Mouse (Mus musculus) stomach, postnatal 0 days (tissue): ENCODE measurements around the gene Ptpn13. TPM values are rescaled to one million over a fixed set of nuclear protein-coding genes. Genes with fewer than 3 reads are reported as not detected.

ENCODE experiments used
- ATAC-seq: fragments of 200-750 bp; cut with Nextera tagmentation; 2 replicates; pipeline ENCODE4 v1.8.0; 2017; ENCODE audit not compliant: low FRiP score, low TSS enrichment
- DNase-seq: peaks from one replicate; pipeline ENCODE4 v3.0.0-alpha.2; 2016; ENCODE audit warnings: low spot score
- H3K27ac ChIP-seq: fragments of 300-500 bp; sonication (generic); replicated peaks from 2 replicates; pipeline ENCODE4 v1.5.1; 2014; ENCODE audit warnings: mild to moderate bottlenecking, control low read depth
- H3K27me3 ChIP-seq: fragments of 300-500 bp; sonication (generic); 2 replicates; pipeline ENCODE4 v1.6.1; 2014; ENCODE audit warnings: low read length; ENCODE audit not compliant: control insufficient read depth, insufficient read depth
- H3K36me3 ChIP-seq: fragments of 300-500 bp; sonication (generic); 2 replicates; pipeline ENCODE4 v1.6.1; 2014; ENCODE audit warnings: low read length, mixed read lengths; ENCODE audit not compliant: control insufficient read depth, insufficient read depth
- H3K4me1 ChIP-seq: fragments of 300-500 bp; sonication (generic); replicated peaks from 2 replicates; pipeline ENCODE4 v1.6.1; 2014; ENCODE audit warnings: antibody characterized with exemption; ENCODE audit not compliant: control insufficient read depth, insufficient read depth
- H3K4me2 ChIP-seq: fragments of 300-500 bp; sonication (generic); replicated peaks from 2 replicates; pipeline ENCODE4 v1.6.1; 2014; ENCODE audit warnings: low read depth, mild to moderate bottlenecking, control low read depth, moderate library complexity
- H3K4me3 ChIP-seq: fragments of 300-500 bp; sonication (generic); 2 replicates; pipeline ENCODE4 v1.5.1; 2014; ENCODE audit warnings: low read depth, low read length, control low read depth
- H3K9ac ChIP-seq: fragments of 300-500 bp; sonication (generic); 2 replicates; pipeline ENCODE4 v1.6.1; 2014; ENCODE audit warnings: mild to moderate bottlenecking, low read length, control low read depth, mixed read lengths
- H3K9me3 ChIP-seq: fragments of 300-500 bp; sonication (generic); 2 replicates; pipeline ENCODE4 v1.6.1; 2016; ENCODE audit warnings: low read length; ENCODE audit not compliant: control insufficient read depth
- CTCF ChIP-seq: IDR thresholded peaks from 2 replicates; pipeline ENCODE4 v1.5.1; 2016; ENCODE audit warnings: antibody characterized with exemption, low read depth, mild to moderate bottlenecking, moderate library complexity
- EP300 ChIP-seq: optimal IDR thresholded peaks from 2 replicates; pipeline ENCODE3; 2016; ENCODE audit warnings: antibody characterized with exemption
- WGBS: fragments of 180-500 bp; shearing (Covaris S2); extraction: QIAGEN DNeasy Blood & Tissue Kit; methylation state at CpG from one replicate; pipeline ENCODE4 v1.1.7; 2014; 5-methylcytosine and 5-hydroxymethylcytosine counted together
- polyA plus RNA-seq: library from polyadenylated mRNA; unstranded; fragments of >200 nt; fragmentation: Nextera tagmentation; extraction: Ambion mirVana; gene quantifications from 2 replicates; pipeline ENCODE4 v1.2.1, GENCODE M21; 2015

Ptpn13 gene
- polyA plus RNA-seq, 1 experiment from 2014 or later: 7.6 TPM

GRCm38 (mm10) chr5:103458411-103458810 is 33.4 kb downstream of the Ptpn13 start:
- peak overlapping the region; percentile 58 for H3K27ac ChIP-seq

GRCm38 (mm10) chr5:103458959-103459675 is 34.1 kb downstream of the Ptpn13 start:
- Histone ChIP-seq H3K9ac (no peak overlapping the region), H3K4me1 (no peaks in the 10 kb centered on the region), H3K27me3 (no peaks in the 10 kb centered on the region), H3K36me3 (no peaks in the 10 kb centered on the region), H3K27ac (peak overlapping the region; percentile 58), H3K4me2 (no peak overlapping the region), H3K4me3 (no peak overlapping the region), H3K9me3 (no peaks in the 10 kb centered on the region)
- 66% methylated on average over 8 of the region's 8 CpGs for WGBS
- DNase-seq (peak; percentile 36), ATAC-seq (no peak)
- no peak for TF ChIP-seq EP300

More at GRCm38 (mm10) chr5:103458411-103458810, 33.4 kb downstream of the Ptpn13 start:
- DNase-seq: no peak
- Histone ChIP-seq H3K9ac (no peak overlapping the region), H3K27me3 (no peaks in the 10 kb centered on the region), H3K4me3 (no peak overlapping the region), H3K4me1 (no peaks in the 10 kb centered on the region), H3K36me3 (no peaks in the 10 kb centered on the region), H3K9me3 (no peaks in the 10 kb centered on the region), H3K4me2 (no peak overlapping the region)
- 46% methylated on average over 8 of the region's 8 CpGs for WGBS
- no peak for ATAC-seq
- no peak for TF ChIP-seq CTCF
- no peak for TF ChIP-seq EP300

GRCm38 (mm10) chr5:103460903-103461302 is 35.9 kb downstream of the Ptpn13 start:
- Histone ChIP-seq H3K4me3 (no peak overlapping the region), H3K27ac (no peak overlapping the region), H3K27me3 (no peaks in the 10 kb centered on the region), H3K36me3 (no peaks in the 10 kb centered on the region), H3K9ac (no peak overlapping the region), H3K4me2 (no peak overlapping the region), H3K9me3 (no peaks in the 10 kb centered on the region), H3K4me1 (no peaks in the 10 kb centered on the region)
- no peak for ATAC-seq
- WGBS: 74% methylated on average over 6 of the region's 6 CpGs
- TF ChIP-seq CTCF (no peak), EP300 (no peak)
- no peak for DNase-seq

GRCm38 (mm10) chr5:103463661-103464219 is 38.7 kb downstream of the Ptpn13 start:
- H3K27ac ChIP-seq: no peak overlapping the region
- WGBS: 71% methylated on average over 10 of the region's 10 CpGs

GRCm38 (mm10) chr5:103464329-103464728 is 39.3 kb downstream of the Ptpn13 start:
- no peaks in the 10 kb centered on the region for H3K36me3 ChIP-seq
- 0 out of 2 replicates have a peak overlapping the region, but pooled peaks have one; percentile 18 for H3K27ac ChIP-seq
- ATAC-seq (no peak), DNase-seq (no peak)
- H3K4me1 ChIP-seq: no peaks in the 10 kb centered on the region
- no peaks in the 10 kb centered on the region for H3K9me3 ChIP-seq
- no peaks in the 10 kb centered on the region for H3K27me3 ChIP-seq
- WGBS: 54% methylated on average over 4 of the region's 4 CpGs
- no peak overlapping the region for H3K4me2 ChIP-seq
- TF ChIP-seq CTCF (no peak), EP300 (no peak)
- H3K4me3 ChIP-seq: no peak overlapping the region
- no peak overlapping the region for H3K9ac ChIP-seq

More at GRCm38 (mm10) chr5:103463661-103464219, 38.7 kb downstream of the Ptpn13 start:
- H3K9ac ChIP-seq: no peak overlapping the region
- H3K4me3 ChIP-seq: no peak overlapping the region
- no peaks in the 10 kb centered on the region for H3K36me3 ChIP-seq
- no peak overlapping the region for H3K4me2 ChIP-seq
- no peaks in the 10 kb centered on the region for H3K4me1 ChIP-seq
- no peak for DNase-seq
- ATAC-seq: no peak
- no peaks in the 10 kb centered on the region for H3K9me3 ChIP-seq
- TF ChIP-seq EP300 (no peak), CTCF (no peak)
- H3K27me3 ChIP-seq: no peaks in the 10 kb centered on the region

- Histone ChIP-seq H3K27me3 (no peaks in the 10 kb centered on the region), H3K36me3 (no peaks in the 10 kb centered on the region), H3K9me3 (no peaks in the 10 kb centered on the region), H3K4me1 (no peaks in the 10 kb centered on the region), H3K27ac (no peak overlapping the region), H3K4me2 (no peak overlapping the region), H3K4me3 (no peak overlapping the region), H3K9ac (no peak overlapping the region)
- DNase-seq: no peak
- ATAC-seq: no peak
- TF ChIP-seq EP300: no peak
- no peak for TF ChIP-seq CTCF
- 60% methylated on average over 10 of the region's 10 CpGs for WGBS
Observed at GRCm38 (mm10) chr5:103464771-103465170, 39.8 kb downstream of the Ptpn13 start.
